Mouse (Mus musculus): ENCODE results near the gene Depdc5.
A peak's percentile ranks its signal among the peaks of the same experiment; 100 is the strongest.
"Not testable (repeated sequence)": the region's sequence is repeated elsewhere in the genome, so short reads cannot be mapped to it uniquely, and the experiment has no call there.

Depdc5 gene

GRCm38 (mm10) chr5:32914071-32914470 is 50.6 kb downstream of the Depdc5 start:
- DNase-seq (ENCODE audit: low spot score in 2 of 2), result no peak

DNA sequence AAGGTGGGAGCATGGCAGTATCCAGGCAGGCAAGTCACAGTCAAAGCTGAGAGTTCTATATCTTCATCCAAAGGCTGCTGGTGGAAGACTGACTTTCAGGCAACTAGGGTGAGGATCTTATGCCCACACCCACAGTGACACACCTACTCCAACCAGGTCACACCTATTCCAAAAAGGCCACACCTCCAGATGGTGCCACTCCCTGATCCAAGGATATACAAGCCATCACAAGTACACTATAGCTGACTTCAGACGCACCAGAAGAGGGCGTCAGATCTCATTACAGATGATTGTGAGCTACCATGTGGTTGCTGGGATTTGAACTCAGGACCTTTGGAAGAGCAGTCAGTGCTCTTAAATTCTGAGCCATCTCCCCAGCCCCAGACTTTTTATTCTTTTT is 55.8 kb downstream of the Depdc5 start:
- DNase-seq (ENCODE audit: low spot score in 2 of 2), result not testable (repeated sequence)

DNA sequence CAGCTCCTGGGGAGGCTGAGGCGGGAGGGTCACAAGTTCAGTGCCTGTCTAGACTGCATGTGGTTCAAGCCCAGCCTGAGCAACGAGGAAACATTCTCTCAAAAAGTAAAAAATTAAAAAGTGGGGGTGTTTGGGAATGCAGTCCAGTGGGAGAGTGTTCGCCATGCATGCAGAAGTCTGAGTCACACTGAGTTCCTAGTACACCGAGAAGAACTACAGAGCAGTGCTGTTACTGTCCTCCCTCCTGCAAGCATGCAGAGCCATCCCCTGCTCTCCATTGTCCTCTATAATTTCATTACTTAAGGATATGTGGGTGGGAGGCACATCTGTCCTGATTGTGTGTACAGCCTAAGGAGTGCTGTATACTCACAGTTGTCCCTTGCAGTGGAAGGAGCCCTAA is 59.4 kb downstream of the Depdc5 start:
- DNase-seq (ENCODE audit: low spot score in 2 of 2), result no peak

GRCm38 (mm10) chr5:32930761-32931160 is 67.3 kb downstream of the Depdc5 start:
- no peak for DNase-seq (ENCODE audit: low spot score in 2 of 2)

DNA sequence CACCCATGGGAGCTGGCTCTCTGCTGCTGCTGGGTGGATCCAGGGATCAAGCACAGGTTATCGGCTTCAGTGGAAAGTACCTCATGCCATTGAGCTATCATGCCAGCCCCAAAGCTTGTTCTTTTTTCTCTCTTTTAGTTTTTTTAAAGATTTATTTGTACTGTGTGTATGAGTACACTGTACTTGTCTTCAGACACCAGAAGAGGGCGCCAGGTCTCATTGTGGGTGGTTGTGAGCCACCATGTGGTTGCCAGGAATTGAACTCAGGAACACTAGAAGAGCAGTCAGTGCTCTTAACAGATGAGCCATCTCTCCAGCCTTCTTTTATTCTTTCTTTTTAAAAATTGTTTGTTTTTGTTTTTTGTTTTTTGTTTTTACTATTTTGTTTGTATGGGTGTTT is 71.2 kb downstream of the Depdc5 start:
- DNase-seq (ENCODE audit: low spot score in 2 of 2), result peak in 1 of 2 experiments; percentile 51

GRCm38 (mm10) chr5:32940586-32940985 is 77.1 kb downstream of the Depdc5 start:
- DNase-seq (ENCODE audit: low spot score in 2 of 2), result no peak

GRCm38 (mm10) chr5:32941209-32941924 is 77.9 kb downstream of the Depdc5 start:
- no peak for DNase-seq (ENCODE audit: low spot score in 2 of 2)

DNA sequence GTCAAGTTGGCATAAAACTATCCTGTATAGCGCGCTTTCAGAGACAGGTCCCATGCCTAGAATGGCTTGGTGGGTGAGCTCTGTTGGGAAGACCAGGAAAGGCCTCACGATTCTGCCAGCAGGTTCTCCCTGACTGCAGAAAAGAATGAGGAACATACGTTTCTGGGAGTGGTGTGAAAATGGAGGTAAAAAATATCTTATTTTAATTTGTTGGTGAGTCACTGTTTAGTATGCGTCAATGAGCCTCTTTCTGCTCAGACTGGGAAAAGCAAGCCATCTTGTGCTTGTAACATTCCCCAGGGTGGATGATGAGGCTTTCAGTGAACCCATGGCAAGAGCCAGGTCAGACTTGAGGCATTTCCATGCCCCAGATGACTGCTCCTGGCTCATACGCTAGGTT is 86.6 kb downstream of the Depdc5 start:
- no peak for DNase-seq (ENCODE audit: low spot score in 2 of 2)

DNA sequence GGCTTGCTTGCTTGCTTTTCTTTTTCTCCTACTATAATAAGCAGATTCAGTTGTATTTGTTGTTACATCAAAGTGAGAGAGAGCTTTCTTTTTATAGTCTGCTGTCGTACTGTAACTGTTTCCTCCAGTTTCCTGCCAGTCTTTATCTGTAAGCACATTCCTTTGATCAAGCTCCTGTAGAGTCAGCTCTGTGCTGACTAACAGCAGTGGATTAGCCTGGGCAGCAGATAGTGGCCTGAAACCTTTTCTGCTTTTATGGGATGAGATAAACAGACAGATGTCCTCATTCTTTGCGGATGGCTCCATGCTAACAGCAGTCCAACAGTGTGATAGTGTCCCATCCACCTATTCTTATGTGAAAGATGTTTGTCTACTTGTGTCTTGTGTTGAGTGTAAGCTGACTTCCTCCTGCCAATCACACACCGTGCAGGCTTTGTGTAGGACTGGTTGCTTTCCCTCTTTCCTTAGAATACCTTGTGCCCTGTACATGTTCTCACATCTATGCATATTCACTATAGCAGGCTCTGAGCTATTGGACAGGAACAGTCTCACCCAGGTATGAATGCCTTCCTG is 87.3 kb downstream of the Depdc5 start:
- DNase-seq (ENCODE audit: low spot score in 2 of 2), result no peak

DNA sequence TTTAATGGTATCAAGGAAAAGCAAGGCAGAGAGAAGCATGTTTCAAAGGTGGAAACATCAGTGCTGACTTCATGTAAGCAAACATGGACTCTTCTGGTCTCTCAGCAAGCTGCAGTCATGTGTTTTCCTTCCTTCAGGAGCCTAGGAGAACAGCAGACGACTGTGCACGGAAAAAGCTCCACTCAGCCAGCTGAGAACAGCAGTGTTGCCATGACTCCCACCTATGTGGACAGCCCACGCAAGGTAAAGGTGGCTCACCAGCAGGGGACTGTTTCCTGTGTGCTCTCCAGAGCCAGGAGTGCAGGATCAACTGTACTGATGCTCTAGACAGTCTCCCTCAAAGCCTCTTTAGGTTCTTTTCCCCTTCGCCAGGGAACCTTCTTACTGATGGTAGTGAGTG is 92.2 kb downstream of the Depdc5 start:
- DNase-seq (ENCODE audit: low spot score in 2 of 2), result no peak

DNA sequence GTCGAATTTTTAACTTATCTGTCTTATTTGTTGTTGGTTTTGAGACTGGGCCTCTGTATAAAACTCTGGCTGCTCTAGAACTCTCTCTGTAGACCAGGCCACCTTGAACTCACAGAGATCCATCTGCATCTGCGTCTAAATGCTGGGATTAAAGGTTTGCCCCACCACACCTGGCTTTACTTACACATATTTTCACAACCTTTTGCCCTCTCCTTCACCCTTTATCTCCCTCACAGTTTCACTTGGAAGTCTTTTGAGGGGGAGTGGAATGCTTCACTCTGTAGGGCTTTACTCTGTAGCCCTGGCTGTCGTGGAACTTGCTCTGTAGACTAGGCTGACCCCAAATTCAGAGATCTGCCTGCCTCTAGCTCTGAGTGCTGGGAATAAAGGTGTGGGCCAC is 98.1 kb downstream of the Depdc5 start:
- DNase-seq (ENCODE audit: low spot score in 2 of 2), result no peak

DNA sequence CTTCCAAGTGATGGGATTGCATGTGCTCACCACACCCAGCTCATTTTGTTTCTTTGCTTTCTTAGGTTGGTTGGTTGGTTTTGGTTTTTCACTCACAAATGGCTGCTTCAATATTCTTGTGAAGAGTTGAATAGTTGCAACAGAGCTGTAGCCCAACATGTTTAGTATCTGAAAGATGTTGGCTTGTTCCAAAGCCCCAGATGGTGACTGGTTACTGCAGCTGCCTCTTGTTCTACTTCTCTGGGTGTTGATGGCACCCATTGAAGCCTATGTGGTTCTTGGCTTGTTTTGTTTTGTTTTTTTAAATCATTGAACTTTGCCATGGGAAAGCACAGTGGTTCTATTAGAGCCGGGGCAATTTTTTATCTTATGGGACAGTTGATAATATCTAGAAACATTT is 99.1 kb downstream of the Depdc5 start:
- DNase-seq (ENCODE audit: low spot score in 2 of 2), result no peak

GRCm38 (mm10) chr5:32976541-32976940 is 113.0 kb downstream of the Depdc5 start:
- no peak for DNase-seq (ENCODE audit: low spot score in 2 of 2)

GRCm38 (mm10) chr5:32977179-32977578 is 113.7 kb downstream of the Depdc5 start:
- DNase-seq (ENCODE audit: low spot score in 2 of 2), result no peak

DNA sequence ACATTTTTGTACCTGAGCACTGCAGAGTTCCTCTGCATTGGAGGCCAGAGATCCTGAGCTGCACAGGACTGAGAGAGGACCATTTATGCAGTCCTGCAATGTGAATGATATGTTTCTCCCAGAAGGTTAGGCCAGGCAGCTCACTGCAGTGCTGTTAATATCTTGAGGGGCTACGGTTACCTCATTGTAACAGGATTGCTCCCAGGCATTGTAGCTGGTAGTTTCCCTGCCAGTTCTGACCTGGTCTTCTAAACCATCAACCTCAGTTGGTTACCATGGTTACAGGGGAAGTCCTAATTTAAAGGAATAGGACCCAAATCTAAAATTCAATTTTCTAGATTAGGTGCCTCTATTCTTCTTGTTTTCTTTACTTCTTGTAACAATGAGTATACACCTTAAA is 121.9 kb downstream of the Depdc5 start:
- no peak for DNase-seq (ENCODE audit: low spot score in 2 of 2)

- DNase-seq (ENCODE audit: low spot score in 2 of 2), result no peak
Measured at GRCm38 (mm10) chr5:32987873-32988272, 124.4 kb downstream of the Depdc5 start.

DNA sequence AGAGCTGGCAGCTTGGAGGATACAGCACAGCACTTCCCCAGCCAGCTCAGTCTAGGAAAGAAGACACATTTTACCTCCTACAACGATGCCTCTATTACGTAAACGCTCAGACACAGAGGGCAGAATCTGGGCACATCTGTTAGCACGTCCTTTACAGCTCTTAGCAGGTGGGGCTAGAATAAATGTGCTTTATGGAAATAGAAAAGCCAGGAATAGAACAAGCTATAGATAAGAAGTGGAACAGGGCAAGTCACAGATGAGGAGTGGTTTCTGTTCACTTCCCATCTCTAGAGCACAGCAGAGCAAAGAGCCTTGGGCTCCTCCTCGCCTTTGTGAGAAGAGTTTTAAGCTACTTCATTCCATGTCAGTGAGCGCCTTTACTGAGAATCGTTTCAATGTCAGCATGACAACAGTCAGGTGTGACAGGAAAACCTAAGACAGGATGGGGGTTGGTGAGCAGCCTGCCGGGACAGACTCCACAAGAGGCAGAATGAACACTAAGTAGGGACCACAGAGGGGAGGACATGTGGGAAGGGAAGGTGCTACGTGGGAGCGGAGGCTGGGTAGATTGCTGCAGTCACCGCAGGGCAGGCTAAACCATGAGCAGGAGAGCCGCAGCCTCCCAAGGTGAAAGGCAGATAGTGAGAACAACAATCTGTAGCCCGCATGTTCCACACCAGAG is 126.6 kb downstream of the Depdc5 start:
- no peak for DNase-seq (ENCODE audit: low spot score in 2 of 2)

DNA sequence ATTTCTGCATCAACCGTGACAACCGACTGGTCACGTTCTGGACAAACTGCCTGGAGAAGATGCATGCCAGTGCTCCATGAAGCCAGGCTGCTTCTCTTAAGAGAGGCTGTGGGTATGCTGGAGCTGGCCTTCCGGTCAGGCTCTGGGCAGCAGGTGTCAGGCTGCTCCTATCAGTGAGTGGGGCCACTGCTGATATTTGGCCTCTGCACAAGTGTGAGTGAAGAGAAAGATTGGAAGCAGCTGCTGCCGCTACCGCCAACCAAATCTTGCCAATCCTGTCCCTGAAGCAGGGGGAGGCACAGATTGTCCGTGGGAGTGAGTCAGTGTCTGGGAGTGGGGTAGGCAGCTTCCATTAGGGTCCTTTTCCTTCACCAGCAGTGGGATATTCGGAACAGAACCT is 127.7 kb downstream of the Depdc5 start:
- no peak for DNase-seq (ENCODE audit: low spot score in 2 of 2)

DNA sequence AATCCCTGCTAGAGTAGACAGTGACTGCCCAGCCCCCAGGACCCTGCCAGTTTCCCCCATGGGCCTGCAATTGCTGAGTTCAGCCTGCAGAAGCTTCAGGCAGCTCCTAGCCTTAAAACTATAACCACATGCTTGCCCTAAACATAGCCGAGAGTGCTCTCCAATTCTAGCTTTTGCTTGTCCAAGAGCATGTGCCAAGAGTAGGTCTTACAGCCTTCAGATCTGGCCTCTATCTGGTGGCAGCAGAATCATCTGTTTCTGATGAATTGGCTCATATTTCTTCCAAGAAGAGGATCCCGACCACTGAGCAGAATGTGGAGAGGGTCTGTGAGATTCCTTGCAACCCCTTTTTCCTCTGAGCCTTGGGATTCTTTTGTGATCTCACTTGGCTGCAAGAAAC is 131.0 kb downstream of the Depdc5 start:
- DNase-seq (ENCODE audit: low spot score in 2 of 2), result no peak

GRCm38 (mm10) chr5:32995756-32996155 is 132.3 kb downstream of the Depdc5 start:
- no peak for DNase-seq (ENCODE audit: low spot score in 2 of 2)

DNA sequence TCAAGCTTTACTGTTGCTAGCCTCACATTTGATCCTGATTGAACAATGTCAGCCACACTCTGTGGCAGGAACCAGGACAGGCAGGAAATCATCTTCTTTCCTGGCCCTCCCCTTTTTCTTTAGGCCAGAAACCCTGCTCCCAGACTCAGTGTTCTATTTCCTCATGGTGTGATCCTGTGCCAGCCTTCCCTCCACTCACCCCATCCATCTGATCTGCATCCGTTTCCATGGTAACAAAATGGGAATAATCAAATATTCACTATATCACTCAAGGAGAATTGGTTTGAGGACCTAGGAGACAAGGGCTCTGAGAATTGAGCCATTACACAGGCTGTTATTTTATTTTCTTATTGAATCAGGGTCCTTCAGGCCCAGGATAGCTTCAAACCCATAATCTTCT is 133.1 kb downstream of the Depdc5 start:
- no peak for DNase-seq (ENCODE audit: low spot score in 2 of 2)

- no peak for DNase-seq (ENCODE audit: low spot score in 2 of 2)
Measured at GRCm38 (mm10) chr5:32997686-32998085, 134.2 kb downstream of the Depdc5 start.

DNA sequence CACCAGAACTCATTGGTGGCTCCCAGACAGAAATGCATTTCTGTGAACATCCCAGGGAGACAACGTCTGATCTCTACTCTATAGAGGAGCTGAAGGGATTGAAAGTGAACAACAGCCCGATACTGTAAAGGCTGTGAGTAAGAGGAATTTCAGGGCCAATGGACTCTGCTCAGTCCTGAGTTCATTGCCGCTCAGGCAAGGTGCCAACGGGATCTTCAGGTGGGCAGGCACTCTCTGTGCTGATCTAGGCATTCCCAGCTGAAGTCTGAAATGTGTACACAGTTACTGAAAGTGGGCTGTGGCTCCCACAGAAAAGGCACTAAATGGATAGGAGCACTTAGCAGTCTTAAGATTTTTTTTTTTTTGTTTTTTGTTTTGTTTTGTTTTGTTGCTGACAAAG is 135.3 kb downstream of the Depdc5 start:
- no peak for DNase-seq (ENCODE audit: low spot score in 2 of 2)

All from thymus, postnatal 10 days (tissue).